In genomic region chr9:70406596-70406995, GRCm38 (mm10) we compare ENCODE assay signal across 20 mouse cellular contexts. TPM values are rescaled to one million over a fixed set of nuclear protein-coding genes. Genes with fewer than 3 reads are reported as not detected.
DNase-seq lines count a peak whose midpoint lies in the region; ATAC-seq and TF ChIP-seq lines count a peak whose summit lies in the region.
"Had no signal": no experiment of that assay in that cellular context is flagged by ENCODE, and none has a peak within 500 bp of the region (broad histone marks: within the 10 kb centered on the region; RNA-seq: fewer than 3 reads in every experiment).

No protein-coding gene starts in this region.

- no peaks in the 10 kb centered on the region for H3K79me2 ChIP-seq in liver, adult 2 months (ENCODE audit: control insufficient read depth, insufficient read depth, low read length)

- DNase-seq in adrenal gland, postnatal 10 days = peak; percentile 27
- DNase-seq in adrenal gland, adult 18-20 months (ENCODE audit: low spot score in 2 of 2) = no peak
- peak; percentile 38 for DNase-seq in liver, adult 2 months (ENCODE audit: extremely low read depth, low read depth, low spot score)
- DNase-seq in adrenal gland, postnatal 25 days = peak; percentile 29
- DNase-seq in forebrain, embryonic 10.5 days (ENCODE audit: extremely low spot score, low spot score) = no peak
- DNase-seq: cerebellum, adult 2 months; cerebellum, postnatal 10 days; gastrocnemius, postnatal 36 days; heart, postnatal 10 days; kidney, adult 18-20 months had no signal

- TF ChIP-seq POLR2A in liver, adult 2 months (IDR thresholded peaks at IDR 0.05; ENCODE audit: extremely low read depth, insufficient read depth, low read length) = no peak
- TF ChIP-seq POLR2A in olfactory bulb, adult 2 months (IDR thresholded peaks at IDR 0.05; ENCODE audit: insufficient read depth, low read depth, low read length) = no peak

- no peak overlapping the region for H3K4me3 ChIP-seq in liver, adult 2 months (ENCODE audit: insufficient read depth, low read depth, low read length)
- no peak overlapping the region for H3K4me3 ChIP-seq in liver, embryonic 12.5 days
- H3K4me3 ChIP-seq in olfactory bulb, adult 2 months (ENCODE audit: insufficient read depth, low read depth, low read length) = no peak overlapping the region
- no peak overlapping the region for H3K4me3 ChIP-seq in forebrain, embryonic 10.5 days
- H3K4me3 ChIP-seq: embryonic facial prominence, embryonic 10.5 days; heart, embryonic 10.5 days; hindbrain, embryonic 13.5 days had no signal

- no peak overlapping the region for H3K9ac ChIP-seq in liver, adult 2 months (ENCODE audit: low read depth, low read length)
- H3K9ac ChIP-seq in liver, embryonic 12.5 days = no peak overlapping the region
- H3K9ac ChIP-seq: hindbrain, embryonic 13.5 days had no signal

- TF ChIP-seq CTCF in liver, adult 2 months (IDR thresholded peaks at IDR 0.05; ENCODE audit: low read depth, low read length) = no peak
- TF ChIP-seq CTCF in olfactory bulb, adult 2 months (IDR thresholded peaks at IDR 0.05; ENCODE audit: insufficient read depth, low read depth, low read length) = no peak

- peaks cover 3% of the 10 kb centered on the region; the same call in 1 of the 2 replicates for H3K36me3 ChIP-seq in liver, adult 2 months (ENCODE audit: control insufficient read depth, insufficient read depth, low read length)
- peaks cover 55% of the 10 kb centered on the region for H3K36me3 ChIP-seq in liver, embryonic 12.5 days
- peaks cover 55% of the 10 kb centered on the region for H3K36me3 ChIP-seq in forebrain, embryonic 10.5 days (replicated peaks)

- ATAC-seq in liver, embryonic 12.5 days = no peak
- ATAC-seq: activated CD4-positive, CD25-positive, alpha-beta regulatory T cell, adult 4 months; forebrain, embryonic 14.5 days; hindbrain, postnatal 0 days; Patski had no signal

- no peak overlapping the region for H3K27ac ChIP-seq in liver, adult 2 months (replicated peaks; ENCODE audit: insufficient read depth, low read depth, low read length)
- H3K27ac ChIP-seq in liver, embryonic 12.5 days = no peak overlapping the region
- H3K27ac ChIP-seq in olfactory bulb, adult 2 months (ENCODE audit: insufficient read depth, low read depth, low read length) = peak overlapping the region; percentile 53; the same call in 1 of the 2 replicates
- H3K27ac ChIP-seq in forebrain, embryonic 10.5 days = no peak overlapping the region
- H3K27ac ChIP-seq: embryonic facial prominence, embryonic 10.5 days; heart, embryonic 10.5 days; hindbrain, embryonic 13.5 days; hindbrain, postnatal 0 days had no signal

- WGBS in liver, adult 2 months = 54% methylated on average over 3 of the region's 3 CpGs
- WGBS in liver, embryonic 12.5 days (ENCODE audit: insufficient replicate concordance) = 80% methylated on average over 3 of the region's 3 CpGs
- WGBS in olfactory bulb, adult 2 months = 46% methylated on average over 3 of the region's 3 CpGs
- 93% methylated on average over 3 of the region's 3 CpGs for WGBS in forebrain, embryonic 10.5 days

- H3K27me3 ChIP-seq in liver, adult 2 months (ENCODE audit: control insufficient read depth, insufficient read depth, low read length) = no peaks in the 10 kb centered on the region
- no peaks in the 10 kb centered on the region for H3K27me3 ChIP-seq in liver, embryonic 12.5 days (replicated peaks)
- no peaks in the 10 kb centered on the region for H3K27me3 ChIP-seq in forebrain, embryonic 10.5 days (ENCODE audit: poor library complexity, severe bottlenecking)
- H3K27me3 ChIP-seq: CH12.LX; hindbrain, embryonic 13.5 days; Patski had no signal

- H3K4me2 ChIP-seq in liver, embryonic 12.5 days = no peak overlapping the region
- H3K4me2 ChIP-seq: hindbrain, embryonic 13.5 days had no signal

- peaks cover 7% of the 10 kb centered on the region for H3K4me1 ChIP-seq in liver, adult 2 months (ENCODE audit: control insufficient read depth, insufficient read depth, low read length)
- no peaks in the 10 kb centered on the region for H3K4me1 ChIP-seq in liver, embryonic 12.5 days
- peaks cover 15% of the 10 kb centered on the region for H3K4me1 ChIP-seq in olfactory bulb, adult 2 months (ENCODE audit: control insufficient read depth, insufficient read depth, low read length)
- no peaks in the 10 kb centered on the region for H3K4me1 ChIP-seq in forebrain, embryonic 10.5 days
- H3K4me1 ChIP-seq: embryonic facial prominence, embryonic 10.5 days; heart, embryonic 10.5 days; hindbrain, embryonic 13.5 days had no signal

- H3K9me3 ChIP-seq in liver, embryonic 12.5 days (replicated peaks) = no peaks in the 10 kb centered on the region
- no peaks in the 10 kb centered on the region for H3K9me3 ChIP-seq in forebrain, embryonic 10.5 days
- H3K9me3 ChIP-seq: embryonic facial prominence, embryonic 10.5 days; heart, embryonic 10.5 days; hindbrain, embryonic 13.5 days had no signal

RNA-seq across cellular contexts. Expression of gene Ccnb2, which starts 14.8 kb away (rescaled TPM):
- total RNA-seq in adrenal gland, postnatal 10 days (2021) = 10 to 100 TPM; 23.9 to 26.1 TPM
- total RNA-seq in adrenal gland, adult 18-20 months (2021) = 1 to 10 TPM; 1.1 to 2.0 TPM
- 0.37 and 2.0 TPM in 2 replicates for total RNA-seq in liver, adult 2 months (2014; rRNA removed)
- 0.17 and 0.29 TPM in 2 replicates for polyA plus RNA-seq in liver, adult 2 months (2012; rRNA removed)
- polyA plus RNA-seq in liver, embryonic 12.5 days (2016; fragmentation: Nextera tagmentation; extraction: Ambion mirVana) = 226 and 231 TPM in 2 replicates
- 9.0 and 10.9 TPM in 2 replicates for total RNA-seq in adrenal gland, postnatal 25 days (2021)
- not detected in 2 replicates for polyA plus RNA-seq in olfactory bulb, adult 2 months (2012; ENCODE audit: insufficient read depth, insufficient read length, low replicate concordance, missing spikeins)
- 226 and 234 TPM in 2 replicates for polyA plus RNA-seq in forebrain, embryonic 10.5 days (2016; fragmentation: Nextera tagmentation; extraction: Ambion mirVana)

Comparison
In these comparisons a context has a peak if more than half of its experiments do, and no peak if none do; other contexts are left out.
1. DNase-seq: peak in adrenal gland, postnatal 10 days (single experiment), liver, adult 2 months (single experiment) and adrenal gland, postnatal 25 days (single experiment); none in adrenal gland, adult 18-20 months (0 of 2) and forebrain, embryonic 10.5 days (single experiment).